Mouse (Mus musculus): ENCODE measurements around the gene Tnni1.

Tnni1 gene

GRCm38 (mm10) chr1:135778780-135779535 lies at the start of gene Tnni1:
Gene Tnni1, plus strand, starts transcription at chr1:135779434.
- DNase-seq (ENCODE audit: low spot score): peak; percentile 59

GRCm38 (mm10) chr1:135729821-135730220 lies 49.4 kb upstream of the Tnni1 start:
- no peak for DNase-seq (ENCODE audit: low spot score)

- no peak for DNase-seq (ENCODE audit: low spot score)
Measured at GRCm38 (mm10) chr1:135730296-135730695, 48.9 kb upstream of the Tnni1 start.

GRCm38 (mm10) chr1:135731393-135731792 lies 47.8 kb upstream of the Tnni1 start:
- no peak for DNase-seq (ENCODE audit: low spot score)

- no peak for DNase-seq (ENCODE audit: low spot score)
Measured at GRCm38 (mm10) chr1:135731897-135732684, 47.1 kb upstream of the Tnni1 start.

GRCm38 (mm10) chr1:135734225-135734937 lies 44.9 kb upstream of the Tnni1 start:
- peak; percentile 68 for DNase-seq (ENCODE audit: low spot score)

- no peak for DNase-seq (ENCODE audit: low spot score)
Measured at GRCm38 (mm10) chr1:135735460-135735859, 43.8 kb upstream of the Tnni1 start.

GRCm38 (mm10) chr1:135744987-135745386 lies 34.2 kb upstream of the Tnni1 start:
- no peak for DNase-seq (ENCODE audit: low spot score)

- no peak for DNase-seq (ENCODE audit: low spot score)
Measured at GRCm38 (mm10) chr1:135746248-135746647, 33.0 kb upstream of the Tnni1 start.

- DNase-seq (ENCODE audit: low spot score): peak; percentile 87
Measured at GRCm38 (mm10) chr1:135752737-135753348, 26.4 kb upstream of the Tnni1 start.

- peak; percentile 38 for DNase-seq (ENCODE audit: low spot score)
Measured at GRCm38 (mm10) chr1:135755287-135755686, 23.9 kb upstream of the Tnni1 start.

GRCm38 (mm10) chr1:135755913-135756312 lies 23.3 kb upstream of the Tnni1 start:
- DNase-seq (ENCODE audit: low spot score): no peak

- no peak for DNase-seq (ENCODE audit: low spot score)
Measured at GRCm38 (mm10) chr1:135757287-135757686, 21.9 kb upstream of the Tnni1 start.

- no peak for DNase-seq (ENCODE audit: low spot score)
Measured at GRCm38 (mm10) chr1:135759685-135760084, 19.5 kb upstream of the Tnni1 start.

GRCm38 (mm10) chr1:135760216-135760615 lies 19.0 kb upstream of the Tnni1 start:
- DNase-seq (ENCODE audit: low spot score): no peak

- no peak for DNase-seq (ENCODE audit: low spot score)
Measured at GRCm38 (mm10) chr1:135761728-135762127, 17.5 kb upstream of the Tnni1 start.

- DNase-seq (ENCODE audit: low spot score): no peak
Measured at GRCm38 (mm10) chr1:135763503-135764205, 15.6 kb upstream of the Tnni1 start.

- no peak for DNase-seq (ENCODE audit: low spot score)
Measured at GRCm38 (mm10) chr1:135764206-135764528, 15.1 kb upstream of the Tnni1 start.

- peak; percentile 82 for DNase-seq (ENCODE audit: low spot score)
Measured at GRCm38 (mm10) chr1:135765645-135766591, 13.3 kb upstream of the Tnni1 start, which contains the start of gene Phlda3. Gene Phlda3, plus strand, starts transcription at chr1:135766119.

GRCm38 (mm10) chr1:135766592-135767306 lies 12.5 kb upstream of the Tnni1 start:
- DNase-seq (ENCODE audit: low spot score): no peak
